10 mouse cellular contexts compared by ENCODE assay signal in the genomic region with DNA sequence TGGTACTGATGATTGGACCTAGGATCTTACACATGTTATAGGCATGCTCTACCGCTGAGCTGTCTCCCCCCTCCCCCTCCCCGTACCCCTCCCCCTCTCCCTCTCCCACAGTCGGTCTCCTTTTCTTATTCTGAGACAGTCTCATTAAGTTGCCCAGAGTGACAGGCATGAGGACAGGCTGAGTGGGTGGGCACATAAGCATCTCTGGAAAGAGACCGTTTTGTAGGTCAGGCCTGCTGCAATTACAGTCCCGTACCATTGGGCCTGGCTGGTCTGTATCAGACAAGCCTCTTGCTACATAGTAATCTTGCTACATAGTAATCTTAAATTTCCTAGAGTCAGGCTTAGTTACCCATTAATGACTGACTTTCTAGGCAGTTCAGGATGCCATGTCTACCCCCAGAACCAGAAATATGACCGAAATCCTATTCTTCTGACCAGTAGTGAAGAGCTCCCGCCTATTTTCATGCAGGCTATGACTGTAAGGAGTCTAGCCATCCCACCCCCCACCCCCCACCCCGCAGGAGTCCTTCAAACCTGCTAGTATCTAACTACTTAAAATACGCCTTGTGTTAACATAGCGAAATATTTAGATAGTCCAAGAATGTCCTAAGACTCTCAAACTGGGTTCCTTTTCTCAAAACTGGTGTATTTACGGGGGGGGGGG. TPM values are rescaled to one million over a fixed set of nuclear protein-coding genes. Genes with fewer than 3 reads are reported as not detected.
A peak's percentile ranks its signal among the peaks of the same experiment; 100 is the strongest.
DNase-seq lines count a peak whose midpoint lies in the region; ATAC-seq lines count a peak whose summit lies in the region.
"Had no signal": no experiment of that assay in that cellular context is flagged by ENCODE, and none has a peak within 500 bp of the region (broad histone marks: within the 10 kb centered on the region; RNA-seq: fewer than 3 reads in every experiment).

No protein-coding gene starts in this region.

- peak overlapping the region; percentile 80 for H3K4me2 ChIP-seq in kidney, embryonic 15.5 days
- H3K4me2 ChIP-seq in forebrain, embryonic 11.5 days (ENCODE audit: low read depth, low read length, severe bottlenecking) = peak overlapping the region; percentile 64; the same call in 1 of the 2 replicates
- peak overlapping the region; percentile 67 for H3K4me2 ChIP-seq in limb, embryonic 13.5 days (replicated peaks)
- H3K4me2 ChIP-seq in neural tube, embryonic 15.5 days = peak overlapping the region; percentile 68

- no peaks in the 10 kb centered on the region for H3K9me3 ChIP-seq in kidney, embryonic 15.5 days (replicated peaks)
- no peaks in the 10 kb centered on the region for H3K9me3 ChIP-seq in forebrain, embryonic 11.5 days (ENCODE audit: control insufficient read depth, low read length)
- no peaks in the 10 kb centered on the region for H3K9me3 ChIP-seq in limb, embryonic 13.5 days
- H3K9me3 ChIP-seq in neural tube, embryonic 15.5 days (replicated peaks) = no peaks in the 10 kb centered on the region
- H3K9me3 ChIP-seq: G1E had no signal

- no peaks in the 10 kb centered on the region for H3K36me3 ChIP-seq in kidney, embryonic 15.5 days
- H3K36me3 ChIP-seq in forebrain, embryonic 11.5 days (ENCODE audit: control insufficient read depth, insufficient read depth, low read length) = no peaks in the 10 kb centered on the region
- H3K36me3 ChIP-seq in limb, embryonic 13.5 days = no peaks in the 10 kb centered on the region
- H3K36me3 ChIP-seq in neural tube, embryonic 15.5 days = no peaks in the 10 kb centered on the region
- H3K36me3 ChIP-seq: G1E had no signal

- H3K27ac ChIP-seq in kidney, embryonic 15.5 days = no peak overlapping the region
- no peak overlapping the region for H3K27ac ChIP-seq in forebrain, embryonic 11.5 days (ENCODE audit: low read depth, low read length)
- 0 out of 2 replicates have a peak overlapping the region, but pooled peaks have one; percentile 81 for H3K27ac ChIP-seq in limb, embryonic 13.5 days
- H3K27ac ChIP-seq in neural tube, embryonic 15.5 days (replicated peaks) = no peak overlapping the region
- H3K27ac ChIP-seq: macrophage had no signal

- H3K4me1 ChIP-seq in kidney, embryonic 15.5 days = peaks cover 16% of the 10 kb centered on the region; the same call in 1 of the 2 replicates
- peaks cover 5% of the 10 kb centered on the region; the same call in 1 of the 2 replicates for H3K4me1 ChIP-seq in forebrain, embryonic 11.5 days (replicated peaks; ENCODE audit: control insufficient read depth, insufficient read depth, low read length)
- H3K4me1 ChIP-seq in limb, embryonic 13.5 days = peaks cover 21% of the 10 kb centered on the region
- H3K4me1 ChIP-seq in neural tube, embryonic 15.5 days = peaks cover 7% of the 10 kb centered on the region

- H3K9ac ChIP-seq in kidney, embryonic 15.5 days = no peak overlapping the region
- H3K9ac ChIP-seq in forebrain, embryonic 11.5 days (ENCODE audit: low read length) = no peak overlapping the region; the same call in 1 of the 2 replicates
- H3K9ac ChIP-seq in limb, embryonic 13.5 days = no peak overlapping the region
- no peak overlapping the region for H3K9ac ChIP-seq in neural tube, embryonic 15.5 days (replicated peaks)

- H3K27me3 ChIP-seq in kidney, embryonic 15.5 days = no peaks in the 10 kb centered on the region
- no peaks in the 10 kb centered on the region for H3K27me3 ChIP-seq in forebrain, embryonic 11.5 days (ENCODE audit: control insufficient read depth, insufficient read depth, low read length)
- H3K27me3 ChIP-seq in limb, embryonic 13.5 days = no peaks in the 10 kb centered on the region
- H3K27me3 ChIP-seq in neural tube, embryonic 15.5 days (replicated peaks) = no peaks in the 10 kb centered on the region

- ATAC-seq in kidney, embryonic 15.5 days (replicated peaks; ENCODE audit: low FRiP score) = peak; percentile 20; the same call in 1 of the 2 replicates
- ATAC-seq in forebrain, embryonic 11.5 days (replicated peaks; ENCODE audit: low FRiP score) = peak; percentile 85
- ATAC-seq in limb, embryonic 13.5 days (ENCODE audit: low FRiP score, low read depth) = no peak
- peak; percentile 31; the same call in 1 of the 2 replicates for ATAC-seq in neural tube, embryonic 15.5 days (ENCODE audit: low FRiP score)

- WGBS in kidney, embryonic 15.5 days = 45% methylated on average over 10 of the region's 11 CpGs
- 30% methylated on average over 11 of the region's 11 CpGs for WGBS in forebrain, embryonic 11.5 days
- 41% methylated on average over 9 of the region's 11 CpGs for WGBS in limb, embryonic 13.5 days
- WGBS in neural tube, embryonic 15.5 days = 44% methylated on average over 10 of the region's 11 CpGs

- DNase-seq in kidney, postnatal 36 days = no peak
- DNase-seq in forebrain, embryonic 11.5 days (ENCODE audit: low spot score) = peak; percentile 61
- DNase-seq in urinary bladder, postnatal 10 days (ENCODE audit: low spot score) = no peak
- no peak for DNase-seq in spleen, postnatal 36 days (ENCODE audit: low spot score in 2 of 2)
- DNase-seq in ovary, postnatal 14 days (ENCODE audit: low spot score) = no peak

- peak overlapping the region; percentile 51; the same call in 1 of the 2 replicates for H3K4me3 ChIP-seq in kidney, embryonic 15.5 days (replicated peaks)
- H3K4me3 ChIP-seq in forebrain, embryonic 11.5 days (ENCODE audit: low read depth, low read length) = no peak overlapping the region
- H3K4me3 ChIP-seq in limb, embryonic 13.5 days = peak overlapping the region; percentile 56
- no peak overlapping the region for H3K4me3 ChIP-seq in neural tube, embryonic 15.5 days (replicated peaks)

RNA-seq across cellular contexts. Expression of gene Tnfaip6, which starts 0.7 kb away (rescaled TPM):
- 8.2 and 9.5 TPM in 2 replicates for polyA plus RNA-seq in kidney, embryonic 15.5 days (2015; fragmentation: Nextera tagmentation; extraction: Ambion mirVana)
- polyA plus RNA-seq in forebrain, embryonic 11.5 days (2014; fragmentation: Nextera tagmentation; extraction: Ambion mirVana) = 24.1 and 27.7 TPM in 2 replicates
- 58.8 and 60.4 TPM in 2 replicates for polyA plus RNA-seq in limb, embryonic 13.5 days (2015; fragmentation: Nextera tagmentation; extraction: Ambion mirVana)
- polyA plus RNA-seq in neural tube, embryonic 15.5 days (2015; fragmentation: Nextera tagmentation; extraction: Ambion mirVana) = 3.6 and 4.2 TPM in 2 replicates
- polyA plus RNA-seq: G1E, macrophage had no signal

RNA-seq across cellular contexts. Expression of gene Rif1, which starts 35.6 kb away (rescaled TPM):
- polyA plus RNA-seq in kidney, embryonic 15.5 days (2015; fragmentation: Nextera tagmentation; extraction: Ambion mirVana) = 37.1 and 38.6 TPM in 2 replicates
- 55.7 and 63.2 TPM in 2 replicates for polyA plus RNA-seq in forebrain, embryonic 11.5 days (2014; fragmentation: Nextera tagmentation; extraction: Ambion mirVana)
- 39.9 and 42.4 TPM in 2 replicates for polyA plus RNA-seq in limb, embryonic 13.5 days (2015; fragmentation: Nextera tagmentation; extraction: Ambion mirVana)
- polyA plus RNA-seq in neural tube, embryonic 15.5 days (2015; fragmentation: Nextera tagmentation; extraction: Ambion mirVana) = 17.6 and 20.4 TPM in 2 replicates

Comparison
In these comparisons a context has a peak if more than half of its experiments do, and no peak if none do; other contexts are left out.
1. H3K4me3 ChIP-seq: peak in kidney, embryonic 15.5 days (single experiment) and limb, embryonic 13.5 days (single experiment); none in forebrain, embryonic 11.5 days (single experiment) and neural tube, embryonic 15.5 days (single experiment).
2. Peak in every context shown above with its lines, with median percentiles within 50 percentile points of each other: H3K4me2 ChIP-seq.